Mouse (Mus musculus): ENCODE measurements around the gene Kcnip2. TPM values are rescaled to one million over a fixed set of nuclear protein-coding genes. Genes with fewer than 3 reads are reported as not detected.

Gene Kcnip2
- not detected for polyA plus RNA-seq (2014; fragmentation: Illumina TruSeq; extraction: RNeasy Lipid Tissue Mini Kit (QIAGEN cat#74804); ENCODE audit: low read depth, low replicate concordance)

DNA sequence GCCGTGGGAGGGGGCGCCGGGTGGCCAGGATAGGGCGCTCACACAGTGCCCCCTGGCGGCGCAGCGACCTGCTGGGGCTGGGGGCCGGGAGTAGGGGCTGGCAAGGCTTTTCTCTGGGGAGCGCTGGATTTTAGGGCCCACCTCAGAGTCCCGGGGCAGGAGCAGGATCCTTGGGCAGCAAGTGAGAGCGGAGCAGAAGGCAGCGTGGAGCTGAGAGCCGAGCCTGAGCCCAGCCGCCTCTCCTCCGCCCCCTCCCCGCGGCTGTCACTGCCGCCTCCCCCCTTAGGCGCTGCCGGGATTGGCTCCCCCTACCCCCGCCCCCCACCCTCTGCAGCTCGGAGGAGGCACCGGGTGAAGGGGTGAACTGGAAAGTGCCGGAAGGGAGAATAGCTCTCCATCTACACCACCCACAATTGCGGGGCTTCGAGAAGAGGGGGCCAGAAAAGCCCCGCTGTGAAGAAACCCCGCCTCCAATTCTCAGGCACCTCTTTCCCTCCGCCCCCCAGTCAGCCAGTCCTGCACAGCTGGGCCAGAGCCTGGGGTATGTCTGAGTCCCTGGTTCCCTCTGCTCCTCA, at the start of gene Kcnip2:
TSS of gene Kcnip2 (minus strand) at position 231 of the 575 bp plus-strand sequence.

DNA sequence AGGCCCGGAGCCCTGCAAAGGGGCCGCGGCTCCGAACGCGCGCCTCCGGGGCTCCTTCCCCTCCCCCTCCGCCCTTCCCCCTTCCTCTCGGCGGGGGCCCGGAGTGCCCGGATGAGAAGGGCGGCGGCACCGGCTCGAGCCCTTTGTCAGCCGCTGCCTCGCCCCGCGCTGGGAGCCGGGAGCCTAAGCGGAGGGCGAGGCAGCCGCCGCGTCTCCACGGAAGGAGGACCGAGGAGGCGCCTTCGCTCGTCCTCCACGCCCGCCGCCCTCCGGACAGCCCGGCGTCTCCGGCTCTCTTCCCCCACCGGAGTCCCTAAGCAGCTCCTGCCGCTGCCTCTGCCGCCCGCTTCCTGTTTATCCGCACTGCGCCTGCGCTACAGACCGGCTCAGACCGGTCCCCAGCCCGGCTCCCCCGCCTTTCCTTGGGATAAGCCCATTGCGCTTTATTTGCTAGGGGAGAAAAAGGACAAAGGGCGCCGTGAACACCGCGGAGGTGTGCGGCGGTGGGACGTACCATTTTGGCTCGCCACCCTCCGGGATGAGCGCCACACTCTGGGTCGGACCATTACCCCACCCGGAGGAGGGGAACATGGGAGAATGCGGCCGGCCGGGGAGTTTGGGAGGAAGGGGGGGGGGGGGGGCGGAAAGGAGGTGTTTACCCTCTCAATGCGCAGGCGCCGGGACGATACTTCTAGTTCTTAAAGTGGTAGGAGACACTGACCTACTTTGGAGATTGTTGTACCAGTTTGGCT, 32.5 kb downstream of the Kcnip2 start, which contains the start of gene Mgea5:
TSS of gene Mgea5 (minus strand) at position 657 of the 752 bp plus-strand sequence.

DNA sequence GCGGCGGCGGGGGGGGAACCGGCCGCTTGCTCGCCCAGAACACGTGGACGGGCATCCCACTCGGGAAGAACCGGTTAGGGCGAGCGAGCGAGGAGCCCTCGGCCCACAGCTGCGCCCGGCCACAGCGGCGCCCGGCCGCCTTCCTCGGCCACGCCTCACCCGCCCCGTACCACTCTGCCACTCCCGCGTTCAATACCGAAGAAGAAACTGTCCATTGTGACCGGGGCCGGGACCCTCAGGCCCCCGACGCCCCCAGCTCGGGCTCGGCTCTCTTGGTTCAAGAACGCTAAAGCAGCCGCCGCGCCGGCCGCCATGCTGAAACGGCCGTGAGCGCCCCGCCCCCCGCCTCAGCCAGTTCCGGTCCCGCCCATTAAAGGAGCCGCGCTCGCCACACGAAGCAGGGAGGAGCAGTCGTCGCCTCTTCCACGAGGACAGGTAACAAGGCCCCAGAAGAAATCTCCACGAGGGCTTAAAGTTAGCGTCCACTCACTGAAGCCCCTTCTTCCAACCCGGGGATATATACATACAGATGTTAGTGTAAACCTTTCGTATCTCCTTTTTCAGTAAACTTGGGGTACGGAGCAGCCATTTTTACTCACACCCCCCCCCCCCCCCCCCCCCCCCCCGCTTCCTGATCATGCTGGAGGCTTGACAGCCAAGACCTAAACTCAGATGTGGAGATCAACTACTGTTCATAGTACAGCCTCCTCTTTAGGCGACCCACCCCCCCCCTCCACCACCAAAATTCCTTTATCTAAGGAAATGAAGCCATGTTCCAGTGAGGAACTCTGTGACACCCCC, 66.4 kb downstream of the Kcnip2 start, which contains the start of gene Npm3:
TSS of gene Npm3 (minus strand) at position 349 of the 801 bp plus-strand sequence.

DNA sequence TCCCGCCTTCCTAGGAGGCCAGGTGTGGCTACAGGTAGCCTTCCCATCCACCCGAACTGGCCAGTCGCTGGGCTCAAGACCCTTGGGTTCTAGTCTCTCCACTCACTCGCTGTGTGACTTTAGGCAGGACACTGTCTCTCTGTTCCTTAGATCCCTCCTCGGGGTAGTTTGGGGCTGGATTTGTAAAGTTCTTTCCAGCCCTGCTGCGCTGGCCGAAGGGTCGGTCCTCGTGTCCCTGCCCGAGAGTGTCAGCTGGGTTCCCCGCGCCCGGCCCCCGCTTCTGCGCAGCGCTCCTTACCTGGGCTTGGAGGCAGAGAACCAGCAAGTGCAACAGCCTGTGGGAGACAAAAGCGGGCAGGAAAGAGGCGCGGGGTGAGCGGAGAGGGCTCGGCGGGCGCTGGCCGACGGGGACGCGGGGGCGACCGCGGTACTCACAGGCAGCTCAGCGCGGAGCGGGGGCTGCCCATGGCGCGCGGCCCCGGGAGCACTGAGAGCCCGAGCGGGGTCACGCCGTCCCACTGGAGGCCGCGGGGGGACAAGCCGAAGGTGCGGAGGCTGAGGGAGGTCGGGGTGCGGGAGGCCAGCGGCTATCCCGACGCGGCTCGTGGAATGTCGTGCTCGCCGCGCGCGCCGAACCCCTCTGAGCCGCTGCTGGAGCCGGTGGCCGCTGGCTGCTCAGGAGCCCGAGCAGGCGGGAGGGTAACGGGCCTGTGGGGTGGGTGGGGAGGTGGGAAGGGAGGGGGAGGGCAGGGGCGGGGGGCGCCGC, 73.5 kb downstream of the Kcnip2 start, which contains the start of gene Fgf8:
TSS of gene Fgf8 (minus strand) at position 698 of the 766 bp plus-strand sequence.

Other genes with a start within 250 kb of the Kcnip2 start
- gene Fbxw4, start 155.7 kb downstream of the Kcnip2 start, polyA plus RNA-seq (2014; fragmentation: Illumina TruSeq; extraction: RNeasy Lipid Tissue Mini Kit (QIAGEN cat#74804); ENCODE audit: low read depth, low replicate concordance): not detected
- gene Fgf8, start 73.1 kb downstream of the Kcnip2 start, polyA plus RNA-seq (2014; fragmentation: Illumina TruSeq; extraction: RNeasy Lipid Tissue Mini Kit (QIAGEN cat#74804); ENCODE audit: low read depth, low replicate concordance): not detected
- 14.4 TPM for gene Npm3, start 66.5 kb downstream of the Kcnip2 start, polyA plus RNA-seq (2014; fragmentation: Illumina TruSeq; extraction: RNeasy Lipid Tissue Mini Kit (QIAGEN cat#74804); ENCODE audit: low read depth, low replicate concordance)
- 154 TPM for gene Mgea5, start 32.2 kb downstream of the Kcnip2 start, polyA plus RNA-seq (2014; fragmentation: Illumina TruSeq; extraction: RNeasy Lipid Tissue Mini Kit (QIAGEN cat#74804); ENCODE audit: low read depth, low replicate concordance)
- gene Armh3, start 182.4 kb upstream of the Kcnip2 start, polyA plus RNA-seq (2014; fragmentation: Illumina TruSeq; extraction: RNeasy Lipid Tissue Mini Kit (QIAGEN cat#74804); ENCODE audit: low read depth, low replicate concordance): 25.2 TPM
- 0.29 TPM for gene Hps6, start 187.4 kb upstream of the Kcnip2 start, polyA plus RNA-seq (2014; fragmentation: Illumina TruSeq; extraction: RNeasy Lipid Tissue Mini Kit (QIAGEN cat#74804); ENCODE audit: low read depth, low replicate concordance)
- gene Pprc1, start 228.8 kb upstream of the Kcnip2 start, polyA plus RNA-seq (2014; fragmentation: Illumina TruSeq; extraction: RNeasy Lipid Tissue Mini Kit (QIAGEN cat#74804); ENCODE audit: low read depth, low replicate concordance): 9.4 TPM
- gene Ldb1, start 229.2 kb upstream of the Kcnip2 start, polyA plus RNA-seq (2014; fragmentation: Illumina TruSeq; extraction: RNeasy Lipid Tissue Mini Kit (QIAGEN cat#74804); ENCODE audit: low read depth, low replicate concordance): 15.9 TPM